Mouse (Mus musculus) MEL (cell line): ENCODE results near the gene Fbxw7.
A peak's percentile ranks its signal among the peaks of the same experiment; 100 is the strongest.

Experiments
- CTCF ChIP-seq, 3 experiments: IDR thresholded peaks in 2 of 3; conservative IDR thresholded peaks in 1 of 3; 2 replicates each; pipeline ENCODE4 v1.5.1; 2011 to 2012; ENCODE audit warnings: low read length in 3 of 3, low read depth in 2 of 3, mild to moderate bottlenecking in 2 of 3, improper control_type of control experiment in 1 of 3, inconsistent platforms in 1 of 3, mixed read lengths in 1 of 3, moderate library complexity in 1 of 3; ENCODE audit not compliant: control insufficient read depth in 1 of 3, insufficient read depth in 1 of 3, poor library complexity in 1 of 3, severe bottlenecking in 1 of 3
- EP300 ChIP-seq, 2 experiments: IDR thresholded peaks; 2 replicates each; pipeline ENCODE4 v1.6.1; 2011; ENCODE audit warnings: improper control_type of control experiment in 2 of 2, low read length in 2 of 2, low read depth in 1 of 2, mild to moderate bottlenecking in 1 of 2
- MEF2A ChIP-seq: IDR thresholded peaks from 2 replicates; pipeline ENCODE4 v1.6.1; 2014; ENCODE audit warnings: low read depth, mild to moderate bottlenecking, inconsistent platforms, low read length, improper control_type of control experiment; ENCODE audit not compliant: poor library complexity, insufficient replicate concordance, severe bottlenecking; ENCODE audit errors: extremely low read depth
- MYC ChIP-seq: IDR thresholded peaks from 2 replicates; pipeline ENCODE4 v1.6.1; 2011; ENCODE audit warnings: low read depth, mild to moderate bottlenecking, low read length, improper control_type of control experiment, moderate library complexity
- NRF1 ChIP-seq: IDR thresholded peaks from 2 replicates; pipeline ENCODE4 v1.6.1; 2014; ENCODE audit warnings: low read depth, mild to moderate bottlenecking, inconsistent platforms, low read length, improper control_type of control experiment, moderate library complexity; ENCODE audit not compliant: poor library complexity, insufficient read depth, severe bottlenecking
- POLR2A ChIP-seq, 2 experiments: IDR thresholded peaks; 2 replicates each; pipeline ENCODE4 v1.6.1; 2011 to 2012; ENCODE audit warnings: low read length in 2 of 2, mild to moderate bottlenecking in 2 of 2, control low read depth in 1 of 2, improper control_type of control experiment in 1 of 2, low read depth in 1 of 2, moderate library complexity in 1 of 2; ENCODE audit not compliant: control insufficient read depth in 1 of 2, insufficient read depth in 1 of 2, poor library complexity in 1 of 2
- RAD21 ChIP-seq: IDR thresholded peaks from 2 replicates; pipeline ENCODE4 v1.6.1; 2011; ENCODE audit warnings: mild to moderate bottlenecking, low read depth, low read length, improper control_type of control experiment
- TBP ChIP-seq: IDR thresholded peaks from 2 replicates; pipeline ENCODE4 v1.8.0; 2011; ENCODE audit warnings: low read depth, low read length, improper control_type of control experiment
- ZNF384 ChIP-seq: IDR thresholded peaks from 2 replicates; pipeline ENCODE4 v1.6.1; 2012; ENCODE audit warnings: low read depth, mild to moderate bottlenecking, inconsistent platforms, low read length, improper control_type of control experiment

DNA sequence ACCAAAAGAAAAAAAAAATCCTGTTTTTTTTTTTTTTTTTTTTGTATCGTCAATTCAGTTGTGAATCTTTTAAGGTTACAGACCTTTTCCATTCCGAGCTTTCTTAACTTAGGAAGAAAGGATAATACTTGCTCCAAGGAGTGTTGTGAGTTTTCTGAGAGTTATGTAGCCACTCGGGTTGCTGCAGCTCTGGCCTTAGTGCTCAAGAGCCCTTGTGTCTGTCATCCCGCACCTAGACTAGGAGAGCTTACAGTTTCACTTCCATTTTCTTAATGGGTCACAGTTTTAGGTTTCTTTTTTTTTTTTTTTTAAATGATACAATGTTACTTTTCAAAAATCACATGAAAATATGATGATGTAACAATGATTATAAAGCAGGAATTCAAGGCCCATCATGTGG is 12.5 kb downstream of the Fbxw7 start:
- TF ChIP-seq RAD21 (no peak), POLR2A (IDR thresholded peaks at IDR 0.05; ENCODE audit: control insufficient read depth in 1 of 2, insufficient read depth in 1 of 2, low read depth in 1 of 2, low read length in 2 of 2, poor library complexity in 1 of 2) (no peak), ZNF384 (peak; percentile 59; the same call in 1 of the 2 replicates), NRF1 (no peak), TBP (no peak), CTCF (IDR thresholded peaks at IDR 0.05 in 2 of 3, conservative IDR thresholded peaks at IDR 0.05 in 1 of 3; ENCODE audit: control insufficient read depth in 1 of 3, insufficient read depth in 1 of 3, low read depth in 2 of 3, low read length in 3 of 3, poor library complexity in 1 of 3, severe bottlenecking in 1 of 3) (no peak), MEF2A (no peak), EP300 (IDR thresholded peaks at IDR 0.05; ENCODE audit: low read depth in 1 of 2, low read length in 2 of 2) (no peak), MYC (no peak)
